In genomic region chr9:60744171-60744969, GRCm38 (mm10) we compare ENCODE assay signal across 8 mouse cellular contexts. TPM values are rescaled to one million over a fixed set of nuclear protein-coding genes. Genes with fewer than 3 reads are reported as not detected.
DNase-seq lines count a peak whose midpoint lies in the region; ATAC-seq and TF ChIP-seq lines count a peak whose summit lies in the region.

No protein-coding gene starts in this region.

- H3K9me3 ChIP-seq in heart, embryonic 10.5 days, result no peaks in the 10 kb centered on the region
- no peaks in the 10 kb centered on the region for H3K9me3 ChIP-seq in embryonic facial prominence, embryonic 11.5 days (replicated peaks; ENCODE audit: control insufficient read depth, low read length)
- no peaks in the 10 kb centered on the region for H3K9me3 ChIP-seq in liver, embryonic 14.5 days (ENCODE audit: control insufficient read depth, low read length)

- peak; percentile 64 to 65 for DNase-seq in heart, adult 2 months
- DNase-seq in heart, embryonic 10.5 days (ENCODE audit: low spot score), result no peak
- peak; percentile 78 for DNase-seq in 416B (ENCODE audit: low read depth)
- DNase-seq in adrenal gland, postnatal 14 days, result peak; percentile 71
- DNase-seq in embryonic facial prominence, embryonic 11.5 days (ENCODE audit: low spot score), result peak; percentile 74
- DNase-seq in heart, postnatal 36 days, result peak; percentile 59 to 67
- no peak for DNase-seq in liver, embryonic 14.5 days (ENCODE audit: low read depth in 3 of 3, low spot score in 3 of 3)
- peak; percentile 40 for DNase-seq in retina, postnatal 7 days (ENCODE audit: low read depth, low spot score)

- no peaks in the 10 kb centered on the region for H3K79me2 ChIP-seq in heart, adult 2 months (replicated peaks; ENCODE audit: control insufficient read depth, insufficient read depth, low read length)

- no peak for TF ChIP-seq POLR2A in heart, adult 2 months (IDR thresholded peaks at IDR 0.05; ENCODE audit: insufficient read depth, low read depth, low read length)

- no peak overlapping the region for H3K4me2 ChIP-seq in embryonic facial prominence, embryonic 11.5 days (ENCODE audit: low read depth, low read length)
- H3K4me2 ChIP-seq in liver, embryonic 14.5 days (ENCODE audit: low read depth), result no peak overlapping the region

- no peak overlapping the region for H3K9ac ChIP-seq in heart, adult 2 months (ENCODE audit: low read depth, low read length)
- no peak overlapping the region for H3K9ac ChIP-seq in embryonic facial prominence, embryonic 11.5 days (replicated peaks; ENCODE audit: low read length)
- H3K9ac ChIP-seq in liver, embryonic 14.5 days (replicated peaks), result no peak overlapping the region

- intact Hi-C loops in heart, adult 2 months (cut with DNase I), result loop anchor here (1.0 to 2.0 kb wide), 2 partner anchors 26 to 500 kb away; no protein-coding TSS in a partner anchor
- intact Hi-C loops in heart, postnatal 36 days (cut with DNase I), result loop anchor here (1.0 to 10.0 kb wide), 2 partner anchors 26 to 500 kb away; no protein-coding TSS in a partner anchor

- 30% methylated on average over 18 of the region's 18 CpGs for WGBS in heart, adult 2 months
- WGBS in heart, embryonic 10.5 days, result 46% methylated on average over 18 of the region's 18 CpGs
- WGBS in embryonic facial prominence, embryonic 11.5 days, result 46% methylated on average over 18 of the region's 18 CpGs
- WGBS in liver, embryonic 14.5 days (ENCODE audit: insufficient replicate concordance), result 41% methylated on average over 18 of the region's 18 CpGs

- ATAC-seq in embryonic facial prominence, embryonic 11.5 days (replicated peaks; ENCODE audit: insufficient number of reproducible peaks, low FRiP score, low TSS enrichment, low read depth), result 0 out of 2 replicates have a peak, but pooled peaks have one; percentile 52
- no peak for ATAC-seq in liver, embryonic 14.5 days (ENCODE audit: insufficient read depth)

- 0 out of 2 replicates have a peak, but pooled peaks have one; percentile 63 for TF ChIP-seq EP300 in heart, adult 2 months (IDR thresholded peaks at IDR 0.05; ENCODE audit: insufficient read depth, low read depth, low read length)
- no peak for TF ChIP-seq EP300 in liver, embryonic 14.5 days (IDR thresholded peaks at IDR 0.05; ENCODE audit: low read depth)

- no peak overlapping the region for H3K4me3 ChIP-seq in heart, adult 2 months
- H3K4me3 ChIP-seq in heart, embryonic 10.5 days, result no peak overlapping the region
- no peak overlapping the region for H3K4me3 ChIP-seq in embryonic facial prominence, embryonic 11.5 days (ENCODE audit: low read depth, low read length)
- no peak overlapping the region for H3K4me3 ChIP-seq in liver, embryonic 14.5 days (ENCODE audit: insufficient read depth in 1 of 2, low read depth in 2 of 2, low read length in 2 of 2)

- H3K27me3 ChIP-seq in heart, adult 2 months (ENCODE audit: control insufficient read depth, insufficient read depth, low read length), result no peaks in the 10 kb centered on the region
- no peaks in the 10 kb centered on the region for H3K27me3 ChIP-seq in heart, embryonic 10.5 days (ENCODE audit: insufficient read depth, poor library complexity, severe bottlenecking)
- H3K27me3 ChIP-seq in embryonic facial prominence, embryonic 11.5 days (ENCODE audit: control insufficient read depth, insufficient read depth, low read length), result no peaks in the 10 kb centered on the region
- no peaks in the 10 kb centered on the region for H3K27me3 ChIP-seq in liver, embryonic 14.5 days (ENCODE audit: control insufficient read depth, insufficient read depth, low read length)

- peak overlapping the region; percentile 47; the same call in 1 of the 2 replicates for H3K27ac ChIP-seq in heart, adult 2 months
- no peak overlapping the region for H3K27ac ChIP-seq in heart, embryonic 10.5 days
- no peak overlapping the region for H3K27ac ChIP-seq in embryonic facial prominence, embryonic 11.5 days (replicated peaks; ENCODE audit: low read depth, low read length)
- no peak overlapping the region for H3K27ac ChIP-seq in liver, embryonic 14.5 days

- peak; percentile 92 for TF ChIP-seq CTCF in heart, adult 2 months (IDR thresholded peaks at IDR 0.05)
- TF ChIP-seq CTCF in liver, embryonic 14.5 days (IDR thresholded peaks at IDR 0.05; ENCODE audit: low read depth), result peak; percentile 74

- H3K36me3 ChIP-seq in heart, adult 2 months (ENCODE audit: control insufficient read depth, insufficient read depth, low read length), result no peaks in the 10 kb centered on the region
- H3K36me3 ChIP-seq in heart, embryonic 10.5 days, result no peaks in the 10 kb centered on the region
- H3K36me3 ChIP-seq in embryonic facial prominence, embryonic 11.5 days (replicated peaks; ENCODE audit: control insufficient read depth, insufficient read depth, low read depth, low read length), result no peaks in the 10 kb centered on the region
- H3K36me3 ChIP-seq in liver, embryonic 14.5 days (replicated peaks; ENCODE audit: control insufficient read depth, insufficient read depth, low read depth), result no peaks in the 10 kb centered on the region

- H3K4me1 ChIP-seq in heart, adult 2 months (ENCODE audit: control insufficient read depth, insufficient read depth, low read length), result peaks cover 15% of the 10 kb centered on the region
- peaks cover 11% of the 10 kb centered on the region for H3K4me1 ChIP-seq in heart, embryonic 10.5 days
- no peaks in the 10 kb centered on the region for H3K4me1 ChIP-seq in embryonic facial prominence, embryonic 11.5 days (ENCODE audit: control insufficient read depth, insufficient read depth, low read length)
- H3K4me1 ChIP-seq in liver, embryonic 14.5 days (replicated peaks; ENCODE audit: control insufficient read depth in 2 of 2, insufficient read depth in 2 of 2, low read length in 1 of 2), result no peaks in the 10 kb centered on the region

RNA-seq across cellular contexts. Expression of gene Larp6, which starts 31.6 kb away (rescaled TPM):
- total RNA-seq in heart, adult 2 months (2021), result 1 to 10 TPM; 1.7 to 1.9 TPM
- 0.94 and 1.5 TPM in 2 replicates for polyA plus RNA-seq in heart, adult 2 months (2012; rRNA removed)
- polyA plus RNA-seq in heart, embryonic 10.5 days (2016; fragmentation: Nextera tagmentation; extraction: Ambion mirVana), result 0.44 and 0.68 TPM in 2 replicates
- total RNA-seq in adrenal gland, postnatal 14 days (2021), result 2.3 and 2.7 TPM in 2 replicates
- 1.5 and 2.3 TPM in 2 replicates for polyA plus RNA-seq in embryonic facial prominence, embryonic 11.5 days (2014; fragmentation: Nextera tagmentation; extraction: Ambion mirVana)
- total RNA-seq in heart, postnatal 36 days (2021), result 1 to 10 TPM; 1.7 to 2.3 TPM
- 0.02 TPM in 2 replicates for polyA plus RNA-seq in liver, embryonic 14.5 days (2012; rRNA removed)
- not detected in 2 replicates for polyA plus RNA-seq in liver, embryonic 14.5 days (2014; fragmentation: Nextera tagmentation; extraction: Ambion mirVana)

RNA-seq across cellular contexts. Expression of gene Uaca, which starts 50.0 kb away (rescaled TPM):
- total RNA-seq in heart, adult 2 months (2021), result 10 to 100 TPM; 42.7 to 53.5 TPM
- 10.6 and 14.8 TPM in 2 replicates for polyA plus RNA-seq in heart, adult 2 months (2012; rRNA removed)
- polyA plus RNA-seq in heart, embryonic 10.5 days (2016; fragmentation: Nextera tagmentation; extraction: Ambion mirVana), result 34.3 and 39.5 TPM in 2 replicates
- total RNA-seq in adrenal gland, postnatal 14 days (2021), result 42.3 and 51.9 TPM in 2 replicates
- 22.1 and 22.8 TPM in 2 replicates for polyA plus RNA-seq in embryonic facial prominence, embryonic 11.5 days (2014; fragmentation: Nextera tagmentation; extraction: Ambion mirVana)
- 10 to 100 TPM; 49.7 to 51.1 TPM for total RNA-seq in heart, postnatal 36 days (2021)
- polyA plus RNA-seq in liver, embryonic 14.5 days (2012; rRNA removed), result 0.95 and 1.9 TPM in 2 replicates
- polyA plus RNA-seq in liver, embryonic 14.5 days (2014; fragmentation: Nextera tagmentation; extraction: Ambion mirVana), result 0.62 and 2.1 TPM in 2 replicates

RNA-seq across cellular contexts. Expression of gene Lrrc49, which starts 56.4 kb away (rescaled TPM):
- total RNA-seq in heart, adult 2 months (2021), result 1 to 10 TPM; 3.7 TPM
- polyA plus RNA-seq in heart, adult 2 months (2012; rRNA removed), result 2.1 and 4.7 TPM in 2 replicates
- 9.0 and 12.4 TPM in 2 replicates for polyA plus RNA-seq in heart, embryonic 10.5 days (2016; fragmentation: Nextera tagmentation; extraction: Ambion mirVana)
- total RNA-seq in adrenal gland, postnatal 14 days (2021), result 21.0 and 24.2 TPM in 2 replicates
- polyA plus RNA-seq in embryonic facial prominence, embryonic 11.5 days (2014; fragmentation: Nextera tagmentation; extraction: Ambion mirVana), result 36.1 and 38.7 TPM in 2 replicates
- 1 to 10 TPM; 3.7 to 4.2 TPM for total RNA-seq in heart, postnatal 36 days (2021)
- 0.45 and 0.54 TPM in 2 replicates for polyA plus RNA-seq in liver, embryonic 14.5 days (2012; rRNA removed)
- 0.66 and 0.72 TPM in 2 replicates for polyA plus RNA-seq in liver, embryonic 14.5 days (2014; fragmentation: Nextera tagmentation; extraction: Ambion mirVana)

Comparison
In these comparisons a context has a peak if more than half of its experiments do, and no peak if none do; other contexts are left out.
1. DNase-seq: peak in heart, adult 2 months (2 of 2), 416B (single experiment), adrenal gland, postnatal 14 days (single experiment), embryonic facial prominence, embryonic 11.5 days (single experiment), heart, postnatal 36 days (2 of 2) and retina, postnatal 7 days (single experiment); none in heart, embryonic 10.5 days (single experiment) and liver, embryonic 14.5 days (0 of 3).